Mouse (Mus musculus) myocyte (in vitro differentiated cells): Measurements from ENCODE around the gene Saysd1.

Source experiments
- E2F4 ChIP-seq: IDR thresholded peaks from one replicate; pipeline ENCODE4 v1.6.1; 2011; ENCODE audit warnings: mild to moderate bottlenecking, control low read depth, moderate library complexity; ENCODE audit not compliant: insufficient read depth
- POLR2A ChIP-seq: IDR thresholded peaks from one replicate; pipeline ENCODE4 v1.6.1; 2011; ENCODE audit warnings: low read depth, mild to moderate bottlenecking, control low read depth, moderate library complexity; ENCODE audit not compliant: insufficient read length
- TCF12 ChIP-seq: IDR thresholded peaks from one replicate; pipeline ENCODE4 v1.6.1; 2011; ENCODE audit warnings: mild to moderate bottlenecking, control low read depth; ENCODE audit not compliant: poor library complexity, insufficient read depth, severe bottlenecking
- USF1 ChIP-seq: IDR thresholded peaks from one replicate; pipeline ENCODE4 v1.6.1; 2011; ENCODE audit warnings: low read depth, mild to moderate bottlenecking, control low read depth, moderate library complexity

DNA sequence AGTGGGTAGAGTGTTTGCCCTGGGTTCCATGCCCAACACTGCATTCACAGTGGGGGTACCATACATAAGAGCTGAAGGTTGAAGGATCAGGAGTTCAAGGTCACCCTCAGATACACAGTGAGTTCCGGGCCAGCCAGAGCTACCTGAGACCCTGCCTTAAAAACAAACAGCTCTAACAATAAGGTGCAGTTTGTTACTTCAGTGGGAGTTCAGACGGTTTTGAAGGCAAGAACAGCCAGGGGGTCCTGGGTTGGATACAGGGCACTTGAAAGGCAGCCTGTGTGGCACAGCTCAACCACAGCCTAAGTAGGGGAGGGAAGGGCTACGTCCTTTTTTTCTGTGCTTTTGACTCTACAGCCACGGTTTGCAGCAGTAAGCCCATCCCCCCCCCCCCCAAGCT, 40.3 kb upstream of the Saysd1 start:
- no peak for TF ChIP-seq E2F4
- no peak for TF ChIP-seq TCF12
- no peak for TF ChIP-seq POLR2A
- no peak for TF ChIP-seq USF1
